Mouse (Mus musculus) liver, embryonic 12.5 days (tissue): ENCODE measurements around the gene Dlk2. TPM values are rescaled to one million over a fixed set of nuclear protein-coding genes. Genes with fewer than 3 reads are reported as not detected.
A peak's percentile ranks its signal among the peaks of the same experiment; 100 is the strongest.

Source experiments
- ATAC-seq: fragments of 200-750 bp; cut with Nextera tagmentation; 2 replicates; pipeline ENCODE4 v1.8.0; 2017; ENCODE audit warnings: moderate number of reproducible peaks, mild to moderate bottlenecking, moderate library complexity
- H3K27ac ChIP-seq: fragments of 300-500 bp; sonication (generic); 2 replicates; pipeline ENCODE4 v1.5.1; 2016; ENCODE audit warnings: mild to moderate bottlenecking
- H3K27me3 ChIP-seq: fragments of 300-500 bp; sonication (generic); replicated peaks from 2 replicates; pipeline ENCODE4 v1.6.1; 2016; ENCODE audit warnings: mild to moderate bottlenecking, moderate library complexity
- H3K36me3 ChIP-seq: fragments of 300-500 bp; sonication (generic); 2 replicates; pipeline ENCODE4 v1.6.1; 2016; ENCODE audit warnings: mild to moderate bottlenecking, moderate library complexity
- H3K4me1 ChIP-seq: fragments of 300-500 bp; sonication (generic); 2 replicates; pipeline ENCODE4 v1.6.1; 2016
- H3K4me2 ChIP-seq: fragments of 300-500 bp; sonication (generic); 2 replicates; pipeline ENCODE4 v1.6.1; 2016; ENCODE audit warnings: mild to moderate bottlenecking, moderate library complexity
- H3K4me3 ChIP-seq: fragments of 300-500 bp; sonication (generic); 2 replicates; pipeline ENCODE4 v1.5.1; 2016; ENCODE audit warnings: mild to moderate bottlenecking, moderate library complexity
- H3K9ac ChIP-seq: fragments of 300-500 bp; sonication (generic); 2 replicates; pipeline ENCODE4 v1.6.1; 2016; ENCODE audit warnings: mild to moderate bottlenecking, moderate library complexity
- H3K9me3 ChIP-seq: fragments of 300-500 bp; sonication (generic); replicated peaks from 2 replicates; pipeline ENCODE4 v1.6.1; 2016; ENCODE audit warnings: mild to moderate bottlenecking, moderate library complexity
- WGBS: fragments of 180-500 bp; shearing (Covaris S2); methylation state at CpG from one replicate; pipeline ENCODE4 v1.1.7; 2016; ENCODE audit not compliant: insufficient replicate concordance; 5-methylcytosine and 5-hydroxymethylcytosine counted together
- polyA plus RNA-seq: library from polyadenylated mRNA; unstranded; fragments of >200 nt; fragmentation: Nextera tagmentation; extraction: Ambion mirVana; gene quantifications from 2 replicates; pipeline ENCODE4 v1.2.1, GENCODE M21; 2016

Dlk2 gene
- polyA plus RNA-seq, 1 experiment from 2014 or later: not detected

DNA sequence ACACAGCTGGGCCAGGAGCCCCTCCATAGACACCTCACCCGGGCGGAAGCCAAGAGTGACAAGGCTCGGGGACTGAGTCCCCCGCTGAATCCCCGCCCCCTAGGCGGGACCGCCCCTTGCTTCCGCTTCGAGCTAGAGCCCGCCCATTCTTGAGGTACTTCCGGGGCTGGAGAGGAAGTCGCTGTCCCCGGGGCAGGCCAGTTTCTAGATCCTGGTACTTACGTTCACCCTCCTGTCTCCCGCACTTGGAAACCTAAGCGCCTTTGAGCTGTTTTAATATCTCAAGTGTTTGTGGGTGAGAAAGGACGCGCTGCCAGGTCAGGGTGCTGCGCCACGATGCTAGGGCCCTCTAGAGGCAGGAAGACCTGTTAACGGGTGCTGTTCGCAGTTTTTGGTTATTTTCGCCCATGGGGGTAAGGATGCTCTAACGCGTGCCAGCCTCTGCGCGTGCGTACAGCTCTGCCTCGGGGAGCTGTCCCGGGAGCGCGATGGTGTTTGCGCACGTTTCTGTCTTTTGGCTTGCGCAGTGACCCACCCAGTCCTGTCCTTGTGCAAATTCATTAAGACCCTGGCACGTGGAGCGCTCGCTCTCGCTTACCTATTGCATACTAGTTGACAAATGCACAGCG, 30.8 kb downstream of the Dlk2 start, which contains the start of gene Abcc10:
TSS of gene Abcc10 (minus strand) at position 447 of the 629 bp plus-strand sequence.
- peak within 1 kb of the TSS; percentile 87 for H3K9ac ChIP-seq
- H3K27me3 ChIP-seq: no peaks in the 10 kb centered on the region
- H3K9me3 ChIP-seq: no peaks in the 10 kb centered on the region
- peaks cover 30% of the 10 kb centered on the region for H3K4me1 ChIP-seq
- peak; percentile 98 for ATAC-seq
- H3K27ac ChIP-seq: peak within 1 kb of the TSS; percentile 94
- peaks cover 11% of the 10 kb centered on the region; the same call in 1 of the 2 replicates for H3K36me3 ChIP-seq
- peak within 1 kb of the TSS; percentile 73 for H3K4me3 ChIP-seq
- H3K4me2 ChIP-seq: peak within 1 kb of the TSS; percentile 94
- under 1% methylated on average over 40 of the region's 40 CpGs for WGBS

DNA sequence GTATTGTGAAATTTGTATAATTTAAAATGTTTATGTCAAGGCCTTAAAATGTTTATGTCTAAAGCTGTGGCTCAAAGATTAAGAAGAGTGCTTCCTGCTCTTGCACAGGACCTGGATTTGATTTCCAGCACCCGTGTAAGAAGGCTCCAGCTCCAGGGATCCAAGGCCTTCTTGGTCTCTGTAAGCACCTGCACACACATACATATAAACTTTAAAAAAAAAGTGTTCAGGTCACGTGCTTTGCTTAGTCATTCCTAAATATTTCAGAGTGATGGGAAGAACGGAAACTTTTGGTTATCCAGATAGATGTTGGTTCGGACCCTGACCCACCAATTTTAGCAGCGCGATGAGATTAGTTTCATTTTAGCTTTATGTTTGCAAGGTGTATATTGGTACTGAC, 31.5 kb downstream of the Dlk2 start:
- Histone ChIP-seq H3K4me2 (peak overlapping the region; percentile 94), H3K4me1 (peaks cover 30% of the 10 kb centered on the region), H3K27me3 (no peaks in the 10 kb centered on the region), H3K4me3 (peak overlapping the region; percentile 73), H3K9me3 (peaks cover 3% of the 10 kb centered on the region; the same call in 1 of the 2 replicates), H3K9ac (peak overlapping the region; percentile 87; the same call in 1 of the 2 replicates), H3K36me3 (peaks cover 4% of the 10 kb centered on the region; the same call in 1 of the 2 replicates), H3K27ac (peak overlapping the region; percentile 94)
- 64% methylated on average over 6 of the region's 6 CpGs for WGBS
- ATAC-seq: no peak

DNA sequence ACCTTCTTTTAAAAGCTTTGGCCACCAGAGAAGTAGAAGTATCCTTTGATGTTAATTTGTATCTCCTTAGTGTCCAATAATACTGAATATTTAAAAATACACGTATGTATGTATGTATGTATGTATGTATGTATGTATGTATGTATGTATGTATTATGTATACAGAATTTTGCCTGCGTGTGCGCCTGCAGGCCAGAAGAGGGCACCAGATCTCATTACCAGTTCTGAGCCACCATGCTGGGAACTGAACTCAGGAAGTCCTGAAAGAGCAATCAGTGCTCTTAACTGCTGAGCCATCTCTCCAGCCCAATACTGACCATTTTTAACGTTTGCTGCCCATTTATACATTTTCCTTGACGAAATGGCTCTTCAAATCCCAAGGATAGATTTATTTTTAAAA, 39.3 kb downstream of the Dlk2 start:
- Histone ChIP-seq H3K36me3 (no peaks in the 10 kb centered on the region), H3K9ac (no peak overlapping the region), H3K27ac (no peak overlapping the region), H3K27me3 (no peaks in the 10 kb centered on the region), H3K9me3 (peaks cover 5% of the 10 kb centered on the region; the same call in 1 of the 2 replicates), H3K4me2 (no peak overlapping the region), H3K4me1 (peaks cover 12% of the 10 kb centered on the region), H3K4me3 (no peak overlapping the region)
- WGBS: 14% methylated on average over 5 of the region's 5 CpGs
- no peak for ATAC-seq

DNA sequence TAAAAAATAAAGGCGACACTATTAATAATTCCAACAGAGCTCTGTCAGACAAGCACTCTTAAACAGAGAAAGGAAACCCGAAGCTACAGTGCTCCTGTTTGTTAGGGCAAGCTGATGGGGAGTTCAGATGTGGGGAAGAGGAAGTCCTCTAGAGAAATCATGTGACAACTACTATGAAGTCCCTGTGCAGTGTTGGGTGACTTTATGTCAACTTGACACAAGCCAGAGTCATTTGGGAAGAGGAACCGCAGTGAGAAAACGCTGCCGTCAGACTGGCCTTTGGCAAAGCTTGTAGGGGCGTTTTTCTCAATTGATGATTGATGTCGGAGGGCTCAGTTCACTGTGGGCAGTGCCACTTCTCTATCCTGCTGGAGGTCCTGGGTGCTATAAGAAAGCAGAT, 44.0 kb downstream of the Dlk2 start:
- Histone ChIP-seq H3K27me3 (no peaks in the 10 kb centered on the region), H3K4me1 (no peaks in the 10 kb centered on the region), H3K9ac (no peak overlapping the region), H3K36me3 (no peaks in the 10 kb centered on the region; the same call in 1 of the 2 replicates), H3K27ac (no peak overlapping the region), H3K4me2 (no peak overlapping the region), H3K9me3 (peaks cover 17% of the 10 kb centered on the region), H3K4me3 (no peak overlapping the region)
- ATAC-seq: no peak
- WGBS: 29% methylated on average over 7 of the region's 7 CpGs

DNA sequence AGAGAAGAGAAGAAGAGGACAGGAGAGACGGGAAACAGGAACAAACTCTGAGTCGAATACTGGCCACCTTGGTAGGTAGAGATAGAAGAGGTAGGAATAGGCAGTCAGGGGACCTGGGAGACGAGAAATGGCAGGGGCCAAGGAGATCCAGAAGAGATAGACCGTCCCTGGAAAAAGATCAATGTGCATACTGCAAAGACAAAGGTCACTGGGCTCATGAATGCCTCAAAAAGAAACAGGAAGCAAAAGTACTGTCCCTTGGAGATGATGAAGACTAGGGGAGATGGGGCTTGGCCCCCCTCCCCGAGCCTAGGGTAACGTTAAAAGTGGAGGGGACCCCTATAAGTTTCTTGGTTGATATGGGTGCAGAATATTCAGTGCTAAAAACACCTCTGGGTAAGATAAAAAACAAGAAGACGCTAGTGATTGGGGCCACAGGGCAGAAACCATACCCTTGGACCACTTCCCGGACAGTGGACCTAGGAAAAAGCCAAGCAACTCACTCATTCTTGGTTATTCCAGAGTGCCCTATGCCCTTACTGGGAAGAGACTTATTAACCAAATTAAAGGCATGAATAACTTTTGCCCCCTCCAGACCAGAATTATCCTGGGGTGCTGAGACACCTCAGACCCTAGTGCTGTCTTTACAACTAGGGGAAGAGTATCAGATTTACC, 53.9 kb downstream of the Dlk2 start:
- 61% methylated on average over 8 of the region's 8 CpGs for WGBS
- no peak overlapping the region for H3K9ac ChIP-seq
- no peaks in the 10 kb centered on the region for H3K27me3 ChIP-seq
- ATAC-seq: no peak
- no peak overlapping the region for H3K4me2 ChIP-seq
- H3K27ac ChIP-seq: no peak overlapping the region
- no peak overlapping the region for H3K4me3 ChIP-seq
- peaks cover 29% of the 10 kb centered on the region; the same call in 1 of the 2 replicates for H3K9me3 ChIP-seq
- H3K36me3 ChIP-seq: no peaks in the 10 kb centered on the region
- no peaks in the 10 kb centered on the region for H3K4me1 ChIP-seq

Other genes starting within 250 kb of the Dlk2 start
- gene Mrps18a, start 186.4 kb upstream of the Dlk2 start, polyA plus RNA-seq: 107 and 110 TPM in 2 replicates
- 0.72 and 1.5 TPM in 2 replicates for gene Rsph9, start 153.2 kb upstream of the Dlk2 start, polyA plus RNA-seq
- 44.1 and 46.7 TPM in 2 replicates for gene Mad2l1bp, start 143.9 kb upstream of the Dlk2 start, polyA plus RNA-seq
- 32.6 and 33.7 TPM in 2 replicates for gene Gtpbp2, start 136.4 kb upstream of the Dlk2 start, polyA plus RNA-seq
- gene Polh, start 94.8 kb upstream of the Dlk2 start, polyA plus RNA-seq: 24.6 and 25.0 TPM in 2 replicates
- gene Xpo5, start 94.6 kb upstream of the Dlk2 start, polyA plus RNA-seq: 33.0 and 34.9 TPM in 2 replicates
- 53.9 and 56.3 TPM in 2 replicates for gene Polr1c, start 49.4 kb upstream of the Dlk2 start, polyA plus RNA-seq
- 43.4 and 45.8 TPM in 2 replicates for gene Yipf3, start 49.3 kb upstream of the Dlk2 start, polyA plus RNA-seq
- 0.12 and 0.14 TPM in 2 replicates for gene Lrrc73, start 43.9 kb upstream of the Dlk2 start, polyA plus RNA-seq
- gene Tjap1, start 14.4 kb upstream of the Dlk2 start, polyA plus RNA-seq: 17.4 and 18.9 TPM in 2 replicates
- 2.4 and 2.9 TPM in 2 replicates for gene Abcc10, start 30.9 kb downstream of the Dlk2 start, polyA plus RNA-seq
- gene Zfp318, start 86.3 kb downstream of the Dlk2 start, polyA plus RNA-seq: 4.4 and 4.5 TPM in 2 replicates
- gene Crip3, start 131.5 kb downstream of the Dlk2 start, polyA plus RNA-seq: 0.25 TPM in 1 of 2 replicates, not detected in the other
- not detected in 2 replicates for gene Slc22a7, start 141.0 kb downstream of the Dlk2 start, polyA plus RNA-seq
- 0.02 and 0.11 TPM in 2 replicates for gene Ttbk1, start 190.3 kb downstream of the Dlk2 start, polyA plus RNA-seq
- gene Dnph1, start 199.3 kb downstream of the Dlk2 start, polyA plus RNA-seq: 38.5 and 39.3 TPM in 2 replicates
- gene Cul9, start 249.0 kb downstream of the Dlk2 start, polyA plus RNA-seq: 0.69 and 0.93 TPM in 2 replicates